Mouse (Mus musculus): Measurements from ENCODE around the gene Vamp8. TPM values are rescaled to one million over a fixed set of nuclear protein-coding genes. Genes with fewer than 3 reads are reported as not detected.

Gene Vamp8
- polyA plus RNA-seq, 1 experiment from 2014 or later: 59.8 TPM

DNA sequence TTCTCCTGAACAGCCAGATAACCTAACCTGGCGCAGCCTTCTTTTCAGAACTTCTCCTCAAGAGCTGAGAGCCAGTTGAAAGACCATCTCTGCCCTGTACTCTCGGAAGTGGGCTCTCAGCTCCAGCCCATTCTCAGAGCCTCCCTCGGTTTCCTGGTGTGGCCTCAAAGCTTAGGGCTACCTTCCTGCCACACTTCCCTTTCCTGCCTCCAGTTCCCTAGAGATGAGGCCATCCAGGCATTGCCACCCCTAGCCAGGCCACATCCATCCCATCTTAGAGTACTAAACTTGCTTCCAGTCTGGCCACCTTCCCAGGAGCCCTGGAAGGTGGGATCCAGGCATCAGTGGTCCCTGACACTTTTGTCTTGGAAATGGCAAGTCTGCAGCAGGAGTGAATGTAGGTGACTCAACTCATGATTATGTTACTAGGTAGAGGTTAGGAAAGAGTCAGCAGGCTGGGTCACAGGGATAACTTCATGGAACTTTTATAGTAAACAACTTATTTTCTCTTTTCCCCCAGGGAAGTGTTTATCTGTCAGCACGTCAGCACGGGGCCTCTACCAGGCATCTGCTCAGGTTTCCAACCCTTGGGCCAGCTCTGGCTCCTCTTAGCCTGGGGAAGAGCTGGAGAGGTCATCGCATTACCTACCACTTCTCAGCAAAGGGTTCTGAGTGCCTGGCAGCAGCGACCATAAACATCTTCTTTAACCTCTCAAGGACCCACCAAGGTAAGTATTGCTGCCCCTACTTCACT is 10.9 kb downstream of the Vamp8 start:
- WGBS: 33% methylated on average over 7 of the region's 7 CpGs
- peaks cover under 1% of the 10 kb centered on the region; the same call in 1 of the 2 replicates for H3K36me3 ChIP-seq (replicated peaks)
- H3K4me1 ChIP-seq: peaks cover 9% of the 10 kb centered on the region
- peaks cover 27% of the 10 kb centered on the region for H3K27me3 ChIP-seq (replicated peaks; ENCODE audit: low read depth, poor library complexity, severe bottlenecking)
- H3K4me3 ChIP-seq: peak overlapping the region; percentile 59
- peak overlapping the region; percentile 78; the same call in 1 of the 2 replicates for H3K27ac ChIP-seq (replicated peaks)
- H3K9me3 ChIP-seq: no peaks in the 10 kb centered on the region
- no peak for DNase-seq (ENCODE audit: low spot score)

- DNase-seq (ENCODE audit: low spot score): no peak
- no peak overlapping the region for H3K27ac ChIP-seq (replicated peaks)
- H3K36me3 ChIP-seq (replicated peaks): no peaks in the 10 kb centered on the region
- WGBS: 84% methylated on average over 8 of the region's 8 CpGs
- peaks cover 27% of the 10 kb centered on the region for H3K27me3 ChIP-seq (replicated peaks; ENCODE audit: low read depth, poor library complexity, severe bottlenecking)
- peaks cover 9% of the 10 kb centered on the region for H3K4me1 ChIP-seq
- H3K9me3 ChIP-seq: no peaks in the 10 kb centered on the region
- H3K4me3 ChIP-seq: peak overlapping the region; percentile 59; the same call in 1 of the 2 replicates
Observed at GRCm38 (mm10) chr6:72378510-72379234, 11.8 kb downstream of the Vamp8 start.

GRCm38 (mm10) chr6:72374820-72375563 is 15.5 kb downstream of the Vamp8 start:
- Histone ChIP-seq H3K27me3 (replicated peaks; ENCODE audit: low read depth, poor library complexity, severe bottlenecking) (peaks cover 19% of the 10 kb centered on the region), H3K9me3 (no peaks in the 10 kb centered on the region), H3K4me3 (no peak overlapping the region), H3K4me1 (peaks cover 13% of the 10 kb centered on the region), H3K27ac (replicated peaks) (no peak overlapping the region), H3K36me3 (replicated peaks) (no peaks in the 10 kb centered on the region)
- DNase-seq (ENCODE audit: low spot score): no peak
- 83% methylated on average over 15 of the region's 15 CpGs for WGBS

DNA sequence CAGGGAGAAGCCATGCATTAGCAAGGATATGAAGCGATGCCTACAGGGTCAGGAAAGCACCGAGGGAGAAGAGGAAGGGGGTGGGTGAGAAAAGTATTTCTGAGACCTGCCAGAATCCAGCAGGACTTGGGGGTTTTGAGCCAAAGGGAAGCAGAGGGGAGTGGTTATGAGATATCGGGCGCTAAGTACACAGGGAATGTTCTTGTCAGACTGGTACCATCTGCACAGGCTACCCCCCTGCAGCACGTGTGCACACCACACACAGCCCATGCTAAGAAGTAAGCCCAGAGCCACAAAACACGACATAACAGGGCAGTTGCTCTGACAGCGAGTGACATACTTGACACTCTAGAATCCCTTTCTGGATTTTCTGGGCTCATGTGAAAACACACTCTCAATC is 16.3 kb downstream of the Vamp8 start:
- WGBS: 75% methylated on average over 7 of the region's 7 CpGs
- H3K27me3 ChIP-seq (replicated peaks; ENCODE audit: low read depth, poor library complexity, severe bottlenecking): peaks cover 11% of the 10 kb centered on the region
- H3K36me3 ChIP-seq (replicated peaks): no peaks in the 10 kb centered on the region
- DNase-seq (ENCODE audit: low spot score): no peak
- H3K9me3 ChIP-seq: no peaks in the 10 kb centered on the region
- peaks cover 10% of the 10 kb centered on the region for H3K4me1 ChIP-seq
- no peak overlapping the region for H3K27ac ChIP-seq (replicated peaks)
- no peak overlapping the region for H3K4me3 ChIP-seq

DNA sequence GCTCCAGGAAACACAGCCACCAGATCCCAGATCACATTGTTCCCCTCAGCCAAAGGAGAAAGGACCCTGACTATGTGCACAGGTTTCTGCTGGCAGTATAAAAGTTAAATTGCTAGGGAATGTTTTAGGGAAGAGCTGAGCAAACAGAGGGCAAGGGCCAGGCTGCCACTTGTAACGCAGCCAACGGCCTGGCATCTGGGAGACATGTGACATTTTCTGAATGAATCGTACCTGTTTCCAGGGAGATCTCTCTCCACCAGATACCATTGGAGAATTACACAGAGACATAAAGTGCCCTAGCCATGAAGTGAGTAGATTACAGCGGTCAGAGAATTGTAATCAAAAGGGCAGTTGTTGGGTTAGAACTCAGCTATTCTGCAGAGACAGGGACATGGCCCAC is 17.3 kb downstream of the Vamp8 start:
- Histone ChIP-seq H3K4me3 (no peak overlapping the region), H3K9me3 (no peaks in the 10 kb centered on the region), H3K27ac (replicated peaks) (no peak overlapping the region), H3K27me3 (replicated peaks; ENCODE audit: low read depth, poor library complexity, severe bottlenecking) (peaks cover under 1% of the 10 kb centered on the region; the same call in 1 of the 2 replicates), H3K4me1 (peaks cover 10% of the 10 kb centered on the region), H3K36me3 (replicated peaks) (no peaks in the 10 kb centered on the region)
- DNase-seq (ENCODE audit: low spot score): no peak
- WGBS: 91% methylated on average over 4 of the region's 4 CpGs

GRCm38 (mm10) chr6:72371571-72371970 is 18.9 kb downstream of the Vamp8 start:
- Histone ChIP-seq H3K27ac (replicated peaks) (peak overlapping the region; percentile 35; the same call in 1 of the 2 replicates), H3K27me3 (replicated peaks; ENCODE audit: low read depth, poor library complexity, severe bottlenecking) (no peaks in the 10 kb centered on the region), H3K4me1 (peaks cover 10% of the 10 kb centered on the region), H3K36me3 (replicated peaks) (no peaks in the 10 kb centered on the region), H3K4me3 (no peak overlapping the region), H3K9me3 (no peaks in the 10 kb centered on the region)
- DNase-seq (ENCODE audit: low spot score): no peak
- 12% methylated on average over 1 of the region's 1 CpGs for WGBS

DNA sequence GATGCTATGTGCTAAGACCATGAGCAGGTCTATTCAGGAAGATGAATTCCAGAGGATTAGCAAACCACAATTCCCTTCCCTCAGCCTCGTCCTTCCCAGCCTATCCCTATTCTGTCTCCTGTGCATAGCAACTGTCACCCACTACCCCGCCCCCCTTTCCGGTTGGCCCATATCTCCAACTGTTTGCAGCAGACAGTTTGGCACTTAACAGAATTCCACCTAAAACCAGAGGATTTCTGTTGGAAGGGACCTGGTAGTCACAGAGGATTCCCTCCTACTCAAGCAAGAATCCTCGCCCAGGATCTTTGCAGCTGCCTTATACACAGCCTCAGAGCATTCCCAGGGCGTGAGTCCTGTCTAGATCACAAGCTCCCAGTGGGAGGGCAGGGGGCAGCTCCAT is 19.4 kb downstream of the Vamp8 start:
- H3K36me3 ChIP-seq (replicated peaks): no peaks in the 10 kb centered on the region
- no peaks in the 10 kb centered on the region for H3K9me3 ChIP-seq
- H3K4me3 ChIP-seq: no peak overlapping the region
- WGBS: 48% methylated on average over 5 of the region's 5 CpGs
- H3K27me3 ChIP-seq (replicated peaks; ENCODE audit: low read depth, poor library complexity, severe bottlenecking): no peaks in the 10 kb centered on the region
- no peak for DNase-seq (ENCODE audit: low spot score)
- H3K4me1 ChIP-seq: peaks cover 10% of the 10 kb centered on the region
- H3K27ac ChIP-seq (replicated peaks): peak overlapping the region; percentile 35; the same call in 1 of the 2 replicates

DNA sequence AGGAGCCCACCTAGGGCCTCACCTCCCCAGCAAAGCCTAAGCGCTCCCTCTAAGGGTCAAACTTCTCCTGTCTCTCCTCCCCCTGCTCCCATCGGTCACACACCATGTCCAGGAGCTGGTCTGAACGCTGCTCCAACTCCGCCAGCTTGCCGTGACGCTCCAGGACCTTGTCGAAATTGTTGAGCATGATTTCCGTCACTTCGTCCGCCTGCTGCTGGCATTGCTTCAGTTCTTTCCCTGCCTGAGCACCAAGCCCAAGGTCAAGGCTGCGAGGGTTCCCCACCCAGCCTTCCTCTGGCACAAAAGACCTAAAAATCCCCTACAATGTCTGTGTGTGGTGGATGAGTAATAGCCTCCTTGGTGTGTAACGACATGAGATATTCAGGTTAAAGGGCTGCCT is 20.4 kb downstream of the Vamp8 start:
- Histone ChIP-seq H3K4me3 (no peak overlapping the region), H3K27ac (replicated peaks) (no peak overlapping the region), H3K36me3 (replicated peaks) (no peaks in the 10 kb centered on the region), H3K4me1 (peaks cover 10% of the 10 kb centered on the region), H3K27me3 (replicated peaks; ENCODE audit: low read depth, poor library complexity, severe bottlenecking) (no peaks in the 10 kb centered on the region), H3K9me3 (no peaks in the 10 kb centered on the region)
- no peak for DNase-seq (ENCODE audit: low spot score)
- WGBS: 81% methylated on average over 12 of the region's 12 CpGs

DNA sequence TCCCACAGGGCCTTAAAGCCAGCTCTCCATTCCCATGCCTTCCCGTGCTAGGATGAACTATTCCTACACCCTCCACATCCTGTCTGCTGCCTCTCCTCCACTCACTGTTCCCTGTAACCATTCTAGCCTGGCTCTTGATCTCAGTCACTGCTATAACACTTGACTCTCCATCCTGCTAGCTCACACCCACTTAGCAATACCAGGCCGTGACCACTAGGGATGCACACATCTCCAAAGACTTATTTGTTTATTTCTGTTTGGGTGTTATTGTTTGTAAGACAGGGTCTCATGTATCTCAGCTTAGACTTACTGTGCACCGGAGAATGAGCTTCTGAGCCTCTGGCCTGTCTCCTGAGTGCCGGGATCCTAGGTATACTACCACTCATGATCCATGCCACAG is 20.9 kb downstream of the Vamp8 start:
- WGBS: 83% methylated on average over 4 of the region's 4 CpGs
- H3K4me3 ChIP-seq: no peak overlapping the region
- H3K27me3 ChIP-seq (replicated peaks; ENCODE audit: low read depth, poor library complexity, severe bottlenecking): no peaks in the 10 kb centered on the region
- no peak overlapping the region for H3K27ac ChIP-seq (replicated peaks)
- DNase-seq (ENCODE audit: low spot score): no peak
- H3K9me3 ChIP-seq: no peaks in the 10 kb centered on the region
- peaks cover 10% of the 10 kb centered on the region for H3K4me1 ChIP-seq
- H3K36me3 ChIP-seq (replicated peaks): no peaks in the 10 kb centered on the region

DNA sequence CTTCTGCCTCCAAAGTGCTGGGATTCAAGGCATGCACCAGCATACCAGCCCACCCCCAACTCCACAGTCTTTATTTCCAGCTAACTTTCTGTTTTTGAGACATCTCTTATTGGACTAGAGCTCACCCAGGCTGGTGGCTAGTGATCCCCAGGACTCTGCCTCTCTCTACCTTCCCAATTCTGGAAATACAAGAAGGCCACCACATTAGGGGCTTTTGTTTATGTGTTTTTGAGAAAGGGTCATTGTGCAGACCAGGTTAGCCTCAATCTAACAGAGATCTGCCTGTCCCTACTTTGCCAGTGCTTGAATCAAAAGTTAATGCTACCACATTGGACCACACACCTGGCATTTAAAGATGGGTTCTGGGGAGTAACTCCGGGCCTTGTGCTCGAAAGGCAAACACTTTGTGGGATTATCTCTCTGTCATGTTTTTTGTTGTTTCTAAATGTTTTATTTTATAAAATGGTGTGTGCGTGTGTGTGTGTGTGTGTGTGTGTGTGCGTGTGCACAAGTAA is 23.0 kb downstream of the Vamp8 start:
- peaks cover 17% of the 10 kb centered on the region for H3K4me1 ChIP-seq
- no peak overlapping the region for H3K4me3 ChIP-seq
- 74% methylated on average over 4 of the region's 4 CpGs for WGBS
- H3K27me3 ChIP-seq (replicated peaks; ENCODE audit: low read depth, poor library complexity, severe bottlenecking): no peaks in the 10 kb centered on the region
- H3K27ac ChIP-seq (replicated peaks): no peak overlapping the region
- no peaks in the 10 kb centered on the region for H3K36me3 ChIP-seq (replicated peaks)
- H3K9me3 ChIP-seq: no peaks in the 10 kb centered on the region
- DNase-seq (ENCODE audit: low spot score): no peak

GRCm38 (mm10) chr6:72366844-72367443 is 23.6 kb downstream of the Vamp8 start, which contains the start of gene Rnf181:
Gene Rnf181, minus strand, starts transcription at chr6:72366956.
- Histone ChIP-seq H3K4me3 (no peak within 1 kb of the TSS), H3K9me3 (no peaks in the 10 kb centered on the region), H3K4me1 (peaks cover 17% of the 10 kb centered on the region), H3K27me3 (replicated peaks; ENCODE audit: low read depth, poor library complexity, severe bottlenecking) (no peaks in the 10 kb centered on the region), H3K27ac (replicated peaks) (no peak within 1 kb of the TSS), H3K36me3 (replicated peaks) (no peaks in the 10 kb centered on the region)
- 74% methylated on average over 4 of the region's 4 CpGs for WGBS
- DNase-seq (ENCODE audit: low spot score): no peak

DNA sequence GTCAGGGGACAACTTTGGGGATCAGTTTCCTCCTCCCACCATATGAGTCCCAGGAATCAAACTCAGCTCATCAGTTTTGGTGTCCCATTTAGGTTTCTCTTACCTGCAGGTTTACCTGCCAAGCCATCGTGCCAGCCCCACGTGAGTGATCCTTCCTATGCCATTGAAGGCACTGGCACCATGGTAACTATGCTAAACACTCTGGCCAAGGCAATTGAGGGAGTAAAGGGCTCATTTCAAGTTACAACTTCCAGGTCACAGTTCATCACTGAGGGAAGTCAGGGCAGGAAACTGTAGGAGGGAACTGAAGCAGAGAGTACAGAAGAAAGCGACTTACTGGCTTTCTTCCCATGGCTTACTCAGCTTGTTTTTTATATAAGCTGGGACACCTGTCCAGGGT is 24.2 kb downstream of the Vamp8 start:
- 70% methylated on average over 3 of the region's 3 CpGs for WGBS
- H3K4me3 ChIP-seq: no peak overlapping the region
- H3K4me1 ChIP-seq: peaks cover 17% of the 10 kb centered on the region
- H3K27me3 ChIP-seq (replicated peaks; ENCODE audit: low read depth, poor library complexity, severe bottlenecking): no peaks in the 10 kb centered on the region
- no peaks in the 10 kb centered on the region for H3K36me3 ChIP-seq (replicated peaks)
- DNase-seq (ENCODE audit: low spot score): no peak
- H3K27ac ChIP-seq (replicated peaks): no peak overlapping the region
- H3K9me3 ChIP-seq: no peaks in the 10 kb centered on the region
